Mouse (Mus musculus): ENCODE measurements at regions not wholly inside any gene's neighbourhood (a gene's known extent, or its start where the extent isn't known, plus 50 kb on each side); places are given as distances from the start of the nearest gene placed in this dataset.

DNA sequence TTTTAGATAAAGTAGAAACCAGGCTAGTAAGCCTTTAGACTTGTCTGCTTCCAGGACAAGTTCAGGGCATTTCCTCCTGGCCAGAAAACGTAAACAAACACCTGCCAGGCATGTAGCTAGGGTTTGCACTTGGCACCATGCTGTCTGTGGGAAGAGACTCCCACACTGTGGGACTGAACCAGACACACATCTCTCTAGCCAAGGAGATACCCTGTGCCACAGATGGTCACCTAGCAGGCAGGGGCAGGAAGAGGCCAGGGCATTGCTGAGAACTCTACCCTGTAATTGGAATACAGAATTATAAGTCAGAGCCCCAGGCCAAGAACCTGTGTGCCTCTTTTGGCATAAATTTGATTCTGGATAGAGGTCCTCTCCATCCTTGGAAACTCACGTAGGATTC is 858.7 kb upstream of the A1bg start:
- TF ChIP-seq CTCF (conservative IDR thresholded peaks at IDR 0.05; ENCODE audit: low read length) (no peak), POU5F1 (IDR thresholded peaks at IDR 0.05; ENCODE audit: borderline replicate concordance, low read length) (no peak)
